Mouse (Mus musculus) CD4-positive helper T cell, adult 2 months (primary cell): ENCODE measurements around the gene Ckb.
"Not testable (repeated sequence)": the region's sequence is repeated elsewhere in the genome, so short reads cannot be mapped to it uniquely, and the experiment has no call there.

Experiments used
- DNase-seq: peaks from one replicate; pipeline ENCODE4 v3.0.0-alpha.2; 2012; ENCODE audit warnings: low read depth, missing footprints, low spot score

The Ckb gene

GRCm38 (mm10) chr12:111672176-111672575, at the start of gene Ckb:
Gene Ckb (minus strand): TSS chr12:111672338.
- peak; percentile 69 for DNase-seq

GRCm38 (mm10) chr12:111720222-111720621, 48.1 kb upstream of the Ckb start:
- no peak for DNase-seq

- no peak for DNase-seq
Measured at GRCm38 (mm10) chr12:111718656-111719055, 46.5 kb upstream of the Ckb start.

- DNase-seq: no peak
Measured at GRCm38 (mm10) chr12:111716505-111716904, 44.4 kb upstream of the Ckb start.

GRCm38 (mm10) chr12:111713880-111714279, 41.7 kb upstream of the Ckb start:
- DNase-seq: not testable (repeated sequence)

- peak; percentile 97 for DNase-seq
Measured at GRCm38 (mm10) chr12:111713004-111713651, 41.0 kb upstream of the Ckb start, which contains the start of the genes Bag5 and Apopt1. Gene Bag5 (minus strand): TSS chr12:111713257. Gene Apopt1 (plus strand): TSS chr12:111713261.

GRCm38 (mm10) chr12:111712476-111712875, 40.3 kb upstream of the Ckb start:
- peak; percentile 33 for DNase-seq

GRCm38 (mm10) chr12:111710091-111710490, 38.0 kb upstream of the Ckb start:
- no peak for DNase-seq

GRCm38 (mm10) chr12:111708181-111708580, 36.0 kb upstream of the Ckb start:
- no peak for DNase-seq

GRCm38 (mm10) chr12:111705186-111705973, 33.2 kb upstream of the Ckb start:
- DNase-seq: no peak

- DNase-seq: no peak
Measured at GRCm38 (mm10) chr12:111704609-111705008, 32.5 kb upstream of the Ckb start.

- DNase-seq: no peak
Measured at GRCm38 (mm10) chr12:111703301-111703700, 31.2 kb upstream of the Ckb start.

- DNase-seq: no peak
Measured at GRCm38 (mm10) chr12:111700920-111701458, 28.9 kb upstream of the Ckb start.

GRCm38 (mm10) chr12:111699542-111699941, 27.4 kb upstream of the Ckb start:
- no peak for DNase-seq

GRCm38 (mm10) chr12:111698346-111698913, 26.3 kb upstream of the Ckb start:
- DNase-seq: no peak

- no peak for DNase-seq
Measured at GRCm38 (mm10) chr12:111697708-111698107, 25.6 kb upstream of the Ckb start.

- peak; percentile 83 for DNase-seq
Measured at GRCm38 (mm10) chr12:111696239-111696638, 24.1 kb upstream of the Ckb start.

- no peak for DNase-seq
Measured at GRCm38 (mm10) chr12:111694880-111695804, 23.0 kb upstream of the Ckb start.

GRCm38 (mm10) chr12:111694271-111694781, 22.2 kb upstream of the Ckb start:
- DNase-seq: peak; percentile 49

GRCm38 (mm10) chr12:111693341-111694270, 21.5 kb upstream of the Ckb start:
- no peak for DNase-seq
